Mouse (Mus musculus) heart, embryonic 15.5 days (tissue): ENCODE measurements around the gene Tenm4. TPM values are rescaled to one million over a fixed set of nuclear protein-coding genes. Genes with fewer than 3 reads are reported as not detected.
"Not testable (repeated sequence)": the region's sequence is repeated elsewhere in the genome, so short reads cannot be mapped to it uniquely, and the experiment has no call there.

Experiments used
- ATAC-seq: fragments of 200-750 bp; cut with Nextera tagmentation; replicated peaks from 2 replicates; pipeline ENCODE4 v1.8.0; 2017; ENCODE audit warnings: low read depth, moderate TSS enrichment; ENCODE audit not compliant: insufficient number of reproducible peaks, insufficient read depth, low FRiP score
- H3K27ac ChIP-seq: fragments of 300-500 bp; sonication (generic); 2 replicates; pipeline ENCODE4 v1.5.1; 2015; ENCODE audit warnings: mild to moderate bottlenecking, inconsistent platforms
- H3K27me3 ChIP-seq: fragments of 300-500 bp; sonication (generic); 2 replicates; pipeline ENCODE4 v1.6.1; 2015; ENCODE audit warnings: inconsistent platforms
- H3K36me3 ChIP-seq: fragments of 300-500 bp; sonication (generic); 2 replicates; pipeline ENCODE4 v1.6.1; 2015; ENCODE audit warnings: mild to moderate bottlenecking, inconsistent platforms
- H3K4me1 ChIP-seq: fragments of 300-500 bp; sonication (generic); replicated peaks from 2 replicates; pipeline ENCODE4 v1.6.1; 2015; ENCODE audit warnings: inconsistent platforms
- H3K4me2 ChIP-seq: fragments of 300-500 bp; sonication (generic); 2 replicates; pipeline ENCODE4 v1.6.1; 2015; ENCODE audit warnings: inconsistent platforms, mild to moderate bottlenecking, moderate library complexity
- H3K4me3 ChIP-seq: fragments of 300-500 bp; sonication (generic); 2 replicates; pipeline ENCODE4 v1.5.1; 2015; ENCODE audit warnings: mild to moderate bottlenecking, inconsistent platforms
- H3K9ac ChIP-seq: fragments of 300-500 bp; sonication (generic); 2 replicates; pipeline ENCODE4 v1.6.1; 2015; ENCODE audit warnings: mild to moderate bottlenecking, inconsistent platforms
- H3K9me3 ChIP-seq: fragments of 300-500 bp; sonication (generic); replicated peaks from 2 replicates; pipeline ENCODE4 v1.6.1; 2016; ENCODE audit warnings: inconsistent platforms
- WGBS: fragments of 180-500 bp; shearing (Covaris S2); methylation state at CpG from one replicate; pipeline ENCODE4 v1.1.7; 2015; ENCODE audit warnings: mixed read lengths; 5-methylcytosine and 5-hydroxymethylcytosine counted together
- polyA plus RNA-seq: library from polyadenylated mRNA; unstranded; fragments of >200 nt; fragmentation: Nextera tagmentation; extraction: Ambion mirVana; gene quantifications from 2 replicates; pipeline ENCODE4 v1.2.1, GENCODE M21; 2015

Gene Tenm4
- polyA plus RNA-seq, 1 experiment from 2014 or later, result 7.9 TPM

DNA sequence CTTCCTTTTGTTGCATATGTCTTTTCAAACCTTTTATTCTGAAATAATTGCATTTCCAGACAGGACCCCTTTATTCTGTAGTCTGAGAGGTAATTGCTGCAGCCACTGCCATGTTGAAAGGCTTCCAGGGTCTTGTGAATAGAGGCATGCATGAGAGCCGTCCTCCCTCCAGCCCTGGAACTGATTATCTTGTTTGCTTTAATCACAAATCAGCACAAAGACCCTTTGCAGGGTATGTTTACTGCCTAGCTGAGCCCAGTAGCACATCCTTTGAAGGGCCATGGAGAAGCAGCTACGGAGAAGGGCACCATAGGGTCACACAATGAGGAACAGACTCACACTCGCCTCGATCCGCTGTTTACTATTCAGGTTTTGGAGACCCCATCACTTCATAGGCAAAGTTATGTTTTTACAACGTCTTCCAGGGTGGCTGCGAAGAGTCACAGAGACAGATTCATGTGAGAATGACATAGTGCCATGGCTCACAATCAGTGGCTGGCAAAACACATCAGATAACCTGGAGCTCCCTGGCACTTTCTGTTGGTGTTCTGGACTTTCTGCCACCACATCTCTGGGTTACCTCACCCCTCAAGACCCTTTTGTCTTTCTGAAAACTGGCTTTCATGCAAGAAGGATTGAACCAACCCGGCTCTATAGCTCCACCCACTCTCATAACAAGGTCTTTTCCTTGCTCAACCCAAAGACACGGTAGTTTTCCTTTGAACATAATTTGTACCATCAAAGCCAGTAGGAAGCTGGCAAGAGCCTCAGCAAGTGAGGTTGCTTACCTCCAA is 425.6 kb downstream of the Tenm4 start:
- Histone ChIP-seq H3K9me3 (no peaks in the 10 kb centered on the region), H3K4me2 (no peak overlapping the region), H3K27ac (no peak overlapping the region), H3K36me3 (no peaks in the 10 kb centered on the region), H3K4me3 (no peak overlapping the region), H3K4me1 (no peaks in the 10 kb centered on the region), H3K9ac (no peak overlapping the region), H3K27me3 (no peaks in the 10 kb centered on the region)
- 57% methylated on average over 9 of the region's 9 CpGs for WGBS
- no peak for ATAC-seq

GRCm38 (mm10) chr7:96597871-96598270 is 426.8 kb downstream of the Tenm4 start:
- H3K4me2 ChIP-seq, result no peak overlapping the region
- H3K27me3 ChIP-seq, result no peaks in the 10 kb centered on the region
- no peaks in the 10 kb centered on the region for H3K36me3 ChIP-seq
- H3K9me3 ChIP-seq, result no peaks in the 10 kb centered on the region
- H3K9ac ChIP-seq, result no peak overlapping the region
- ATAC-seq, result no peak
- H3K4me1 ChIP-seq, result no peaks in the 10 kb centered on the region
- WGBS, result 87% methylated on average over 4 of the region's 4 CpGs
- H3K4me3 ChIP-seq, result no peak overlapping the region
- no peak overlapping the region for H3K27ac ChIP-seq

- Histone ChIP-seq H3K4me2 (no peak overlapping the region), H3K4me1 (no peaks in the 10 kb centered on the region), H3K27me3 (no peaks in the 10 kb centered on the region), H3K4me3 (no peak overlapping the region), H3K9me3 (no peaks in the 10 kb centered on the region), H3K9ac (no peak overlapping the region), H3K27ac (no peak overlapping the region), H3K36me3 (no peaks in the 10 kb centered on the region)
- no peak for ATAC-seq
- 70% methylated on average over 3 of the region's 3 CpGs for WGBS
Observed at GRCm38 (mm10) chr7:96599081-96599480, 428.0 kb downstream of the Tenm4 start.

DNA sequence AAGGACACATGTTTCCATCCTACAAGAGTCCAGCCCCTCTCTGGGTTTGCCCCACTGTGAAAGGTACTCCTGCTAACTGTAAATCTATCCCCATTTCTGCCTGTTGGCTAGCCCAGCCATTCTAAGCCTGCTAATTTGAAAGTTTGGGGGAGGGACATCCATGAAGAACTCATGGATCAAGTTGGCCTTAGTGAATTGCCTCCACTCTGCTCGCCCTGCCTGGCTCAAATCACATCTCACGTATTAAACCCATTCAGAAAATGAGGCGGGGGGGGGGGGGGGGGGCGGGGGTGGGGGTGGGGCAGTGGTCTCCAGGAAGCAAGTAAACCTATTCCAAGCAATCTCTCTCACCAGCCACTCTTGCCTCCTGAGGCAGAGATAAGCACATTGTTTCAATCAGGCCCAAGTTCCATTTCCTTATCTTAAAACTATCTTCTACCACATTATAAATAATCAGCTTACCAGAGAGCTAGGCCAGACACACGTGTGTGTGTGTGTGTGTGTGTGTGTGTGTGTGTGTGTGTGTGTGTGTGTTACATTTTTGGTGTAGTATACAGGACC is 429.4 kb downstream of the Tenm4 start:
- Histone ChIP-seq H3K27me3 (no peaks in the 10 kb centered on the region), H3K9me3 (no peaks in the 10 kb centered on the region), H3K4me3 (no peak overlapping the region), H3K27ac (no peak overlapping the region), H3K9ac (no peak overlapping the region), H3K4me1 (no peaks in the 10 kb centered on the region), H3K4me2 (no peak overlapping the region), H3K36me3 (no peaks in the 10 kb centered on the region)
- no peak for ATAC-seq
- WGBS, result 9% methylated on average over 5 of the region's 5 CpGs

DNA sequence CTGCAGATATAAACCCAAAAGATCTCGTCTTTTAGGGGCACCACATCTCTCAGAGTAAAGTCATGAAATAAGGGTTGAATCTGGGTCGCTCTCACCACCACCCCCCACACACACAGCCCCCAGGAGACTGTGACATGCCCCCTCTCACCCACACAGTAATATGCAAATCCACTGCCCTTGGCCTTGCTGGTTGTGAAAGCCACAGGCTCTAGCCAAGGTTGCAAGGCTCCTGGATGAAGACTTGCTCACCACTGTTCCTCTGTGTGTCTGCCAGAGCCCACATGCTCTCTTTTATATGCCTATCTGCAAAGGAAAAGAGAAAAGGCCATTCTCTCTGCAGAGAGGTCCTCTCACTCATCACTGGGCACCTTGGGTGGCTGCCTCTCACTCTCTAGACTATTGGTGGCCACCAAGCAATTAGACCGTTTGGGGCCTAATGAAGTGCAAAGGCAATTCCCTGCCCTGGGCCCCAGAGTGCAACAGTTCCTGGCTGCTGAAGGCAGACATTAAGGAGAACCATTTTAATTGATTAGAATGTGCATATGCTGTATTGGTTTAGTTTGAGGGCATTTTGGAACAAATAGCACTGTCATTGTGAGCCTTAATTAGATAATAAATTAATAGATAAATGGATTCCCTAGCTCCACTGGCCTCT is 433.2 kb downstream of the Tenm4 start:
- Histone ChIP-seq H3K36me3 (no peaks in the 10 kb centered on the region), H3K9ac (no peak overlapping the region), H3K4me2 (no peak overlapping the region), H3K4me1 (no peaks in the 10 kb centered on the region), H3K9me3 (no peaks in the 10 kb centered on the region), H3K4me3 (no peak overlapping the region), H3K27ac (no peak overlapping the region), H3K27me3 (peaks cover 5% of the 10 kb centered on the region; the same call in 1 of the 2 replicates)
- ATAC-seq, result no peak
- 61% methylated on average over 3 of the region's 3 CpGs for WGBS

DNA sequence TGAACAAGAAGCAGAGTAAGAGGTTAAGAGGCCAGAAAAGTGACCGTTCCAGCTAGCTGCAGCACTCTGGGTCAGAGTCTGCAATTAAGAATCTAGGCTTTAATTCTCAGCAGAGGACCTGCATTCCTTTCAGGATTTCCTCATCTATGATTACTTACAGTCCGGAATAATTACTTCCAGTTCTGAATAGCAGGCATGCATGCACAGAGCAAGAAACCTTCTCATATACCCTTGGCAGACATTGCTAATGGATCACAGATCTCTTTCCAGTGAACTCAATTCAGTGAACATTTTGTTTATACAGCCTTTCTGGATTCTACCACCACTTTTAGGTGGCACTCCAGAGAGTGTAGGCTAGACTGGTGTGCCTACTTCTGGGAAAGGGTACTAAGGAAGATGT is 434.3 kb downstream of the Tenm4 start:
- Histone ChIP-seq H3K27ac (no peak overlapping the region), H3K9ac (no peak overlapping the region), H3K27me3 (peaks cover 5% of the 10 kb centered on the region; the same call in 1 of the 2 replicates), H3K4me2 (no peak overlapping the region), H3K4me1 (no peaks in the 10 kb centered on the region), H3K9me3 (no peaks in the 10 kb centered on the region), H3K4me3 (no peak overlapping the region), H3K36me3 (no peaks in the 10 kb centered on the region)
- 74% methylated on average over 2 of the region's 2 CpGs for WGBS
- no peak for ATAC-seq

DNA sequence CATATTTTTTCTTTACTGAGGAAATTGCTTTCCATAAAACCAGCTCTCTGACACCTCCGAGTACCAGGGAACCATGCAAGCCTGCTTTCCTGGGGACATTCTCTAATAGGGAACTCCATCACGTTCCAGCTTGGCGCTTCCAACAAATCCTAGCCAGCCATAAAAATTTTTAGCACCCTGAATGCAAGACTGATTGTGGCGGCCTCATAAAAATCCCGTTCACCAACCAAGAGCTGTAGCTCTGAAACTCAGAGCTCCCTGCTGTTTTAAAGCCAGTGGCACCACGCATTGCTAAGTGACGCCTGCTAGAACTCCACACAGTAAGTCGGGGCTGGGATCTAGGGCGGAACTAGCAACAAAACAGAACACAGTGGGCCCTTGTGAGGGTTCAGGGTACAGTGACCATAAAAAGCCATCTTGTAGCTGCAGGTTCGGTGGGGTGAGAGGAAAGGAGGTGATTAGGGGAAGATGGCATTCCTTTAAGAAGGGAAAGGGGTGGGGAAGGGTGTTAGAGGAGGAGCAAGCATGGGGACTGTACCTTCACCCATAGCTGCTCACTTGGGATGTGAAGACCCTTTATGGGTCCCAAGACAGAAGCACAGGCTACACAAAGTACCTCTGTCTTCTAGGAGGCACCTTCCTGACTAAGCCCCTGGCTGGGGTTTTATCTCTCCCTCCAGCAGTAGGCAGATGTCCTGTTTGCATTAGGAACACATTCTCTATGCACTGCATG is 439.0 kb downstream of the Tenm4 start:
- Histone ChIP-seq H3K4me1 (no peaks in the 10 kb centered on the region), H3K27ac (no peak overlapping the region)

GRCm38 (mm10) chr7:96617371-96617770 is 446.3 kb downstream of the Tenm4 start:
- no peaks in the 10 kb centered on the region for H3K27me3 ChIP-seq
- 51% methylated on average over 2 of the region's 2 CpGs for WGBS
- no peak overlapping the region for H3K9ac ChIP-seq
- no peak overlapping the region for H3K27ac ChIP-seq
- no peaks in the 10 kb centered on the region for H3K36me3 ChIP-seq
- H3K9me3 ChIP-seq, result no peaks in the 10 kb centered on the region
- no peaks in the 10 kb centered on the region for H3K4me1 ChIP-seq
- H3K4me3 ChIP-seq, result no peak overlapping the region
- H3K4me2 ChIP-seq, result no peak overlapping the region
- ATAC-seq, result no peak

More for the DNA sequence above, 439.0 kb downstream of the Tenm4 start:
- WGBS, result 46% methylated on average over 10 of the region's 10 CpGs
- no peak for ATAC-seq
- H3K4me3 ChIP-seq, result no peak overlapping the region
- no peaks in the 10 kb centered on the region for H3K36me3 ChIP-seq
- no peak overlapping the region for H3K9ac ChIP-seq
- no peaks in the 10 kb centered on the region for H3K9me3 ChIP-seq
- no peak overlapping the region for H3K4me2 ChIP-seq
- H3K27me3 ChIP-seq, result peaks cover 5% of the 10 kb centered on the region; the same call in 1 of the 2 replicates

DNA sequence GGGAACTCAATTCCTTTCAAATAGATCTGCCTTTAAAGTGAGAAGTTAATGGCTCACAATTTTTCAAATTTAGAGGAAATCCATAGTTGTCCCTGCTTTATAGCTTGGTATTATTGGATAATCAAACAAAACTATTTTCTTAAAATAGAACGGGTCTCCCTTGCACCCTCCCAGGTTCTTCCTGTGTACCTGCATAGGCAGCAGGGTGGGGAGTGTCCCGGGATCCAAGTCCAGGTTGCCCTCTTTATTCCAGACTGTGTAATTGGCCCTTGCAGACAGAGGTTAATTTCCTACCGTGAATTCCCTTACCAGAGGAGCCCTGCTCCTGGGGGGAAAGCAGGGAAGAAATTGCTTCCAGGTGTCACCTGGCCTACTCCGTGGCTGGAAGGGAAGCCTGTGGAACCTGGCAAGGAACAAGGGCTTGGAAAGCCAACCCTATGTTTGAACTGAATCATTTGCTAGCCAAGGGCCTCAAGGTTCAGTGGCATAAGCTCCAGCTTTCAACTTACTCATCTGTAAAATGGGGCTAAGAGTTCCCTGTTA is 449.0 kb downstream of the Tenm4 start:
- ATAC-seq, result no peak
- WGBS, result 85% methylated on average over 4 of the region's 4 CpGs

GRCm38 (mm10) chr7:96626338-96626737 is 455.3 kb downstream of the Tenm4 start:
- Histone ChIP-seq H3K4me1 (no peaks in the 10 kb centered on the region), H3K27me3 (0 out of 2 replicates have a peak, but pooled peaks cover 4% of the 10 kb centered on the region), H3K4me2 (no peak overlapping the region), H3K9me3 (no peaks in the 10 kb centered on the region), H3K4me3 (no peak overlapping the region), H3K36me3 (no peaks in the 10 kb centered on the region), H3K27ac (no peak overlapping the region), H3K9ac (no peak overlapping the region)
- ATAC-seq, result no peak
- WGBS, result 80% methylated on average over 3 of the region's 3 CpGs

More for the DNA sequence above, 449.0 kb downstream of the Tenm4 start:
- Histone ChIP-seq H3K36me3 (no peaks in the 10 kb centered on the region), H3K4me2 (no peak overlapping the region), H3K27ac (no peak overlapping the region), H3K9me3 (no peaks in the 10 kb centered on the region), H3K4me1 (no peaks in the 10 kb centered on the region), H3K4me3 (no peak overlapping the region), H3K9ac (no peak overlapping the region), H3K27me3 (no peaks in the 10 kb centered on the region)

DNA sequence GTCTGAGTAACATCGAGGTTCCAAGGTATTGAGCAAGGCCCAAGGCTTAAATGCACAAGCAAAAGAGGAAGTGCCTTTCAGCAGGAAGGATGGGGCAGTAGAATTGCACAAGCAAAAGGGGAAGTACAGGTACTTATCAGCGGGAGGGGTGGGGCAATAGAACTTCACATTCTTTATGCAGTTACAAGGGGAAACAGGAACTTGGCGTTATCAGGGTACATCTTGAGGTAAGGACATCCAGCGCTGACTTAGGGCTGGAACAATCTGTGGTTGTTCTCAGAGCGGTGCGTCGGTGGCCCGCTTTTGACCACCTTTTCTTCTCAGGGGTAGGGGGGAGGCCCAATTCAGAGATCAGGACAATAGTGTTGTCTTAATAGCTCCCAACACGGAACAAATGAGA is 459.5 kb downstream of the Tenm4 start:
- H3K4me1 ChIP-seq, H3K4me3 ChIP-seq, H3K36me3 ChIP-seq, H3K9me3 ChIP-seq, H3K27ac ChIP-seq, H3K27me3 ChIP-seq, ATAC-seq, H3K9ac ChIP-seq, H3K4me2 ChIP-seq: not testable (repeated sequence)
- 87% methylated on average over 9 of the region's 9 CpGs for WGBS
